Mouse (Mus musculus) layer of hippocampus, adult 18-20 months (tissue): ENCODE data around the gene Preb. TPM values are rescaled to one million over a fixed set of nuclear protein-coding genes. Genes with fewer than 3 reads are reported as not detected.

ENCODE experiments used
- DNase-seq, 2 experiments: peaks; one replicate each; pipeline ENCODE4 v3.0.0; 2022; ENCODE audit warnings: low spot score in 2 of 2
- total RNA-seq, 2 experiments: library from RNA; stranded (reverse); gene quantifications; 2 replicates each; pipeline ENCODE4 v1.2.3; 2021

The Preb gene
- total RNA-seq, 2 experiments from 2014 or later = 119 to 125 TPM

DNA sequence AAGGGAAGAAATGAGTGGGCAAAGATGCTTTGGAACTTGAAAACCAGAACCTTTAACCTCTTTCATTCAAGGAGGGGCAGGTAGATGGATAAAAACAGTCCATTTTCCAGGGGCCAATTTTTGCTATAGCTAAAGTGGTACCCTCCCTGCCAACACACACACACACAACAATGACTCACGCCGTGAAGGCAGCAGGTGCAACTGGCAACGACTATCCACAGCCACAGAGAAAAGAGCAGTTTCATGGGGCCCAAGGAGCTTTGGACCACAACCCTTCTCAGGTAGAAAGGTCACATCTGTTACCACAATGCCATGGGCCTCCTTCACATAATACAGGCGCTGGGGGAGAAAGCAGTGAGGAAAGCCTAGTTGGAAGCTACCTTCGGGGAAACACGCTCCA, 4.4 kb downstream of the Preb start:
- no peak for DNase-seq

DNA sequence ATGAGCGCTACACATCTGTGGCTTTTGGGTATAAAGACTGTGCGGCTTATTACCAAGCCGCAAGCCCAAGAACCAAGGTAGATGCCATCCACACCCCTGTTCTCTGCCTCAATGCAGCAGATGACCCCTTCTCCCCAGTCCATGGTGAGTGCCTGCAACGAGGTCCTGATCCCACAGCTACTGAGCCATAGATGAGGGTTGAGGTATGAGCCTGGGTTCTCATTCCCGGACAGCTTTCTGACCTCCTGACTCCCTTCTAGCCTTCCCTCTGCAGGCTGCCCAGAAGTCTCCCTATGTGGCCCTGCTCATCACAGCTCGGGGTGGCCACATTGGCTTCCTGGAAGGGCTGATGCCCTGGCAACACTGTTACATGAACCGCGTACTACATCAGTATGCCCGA, 5.6 kb downstream of the Preb start:
- DNase-seq = no peak

DNA sequence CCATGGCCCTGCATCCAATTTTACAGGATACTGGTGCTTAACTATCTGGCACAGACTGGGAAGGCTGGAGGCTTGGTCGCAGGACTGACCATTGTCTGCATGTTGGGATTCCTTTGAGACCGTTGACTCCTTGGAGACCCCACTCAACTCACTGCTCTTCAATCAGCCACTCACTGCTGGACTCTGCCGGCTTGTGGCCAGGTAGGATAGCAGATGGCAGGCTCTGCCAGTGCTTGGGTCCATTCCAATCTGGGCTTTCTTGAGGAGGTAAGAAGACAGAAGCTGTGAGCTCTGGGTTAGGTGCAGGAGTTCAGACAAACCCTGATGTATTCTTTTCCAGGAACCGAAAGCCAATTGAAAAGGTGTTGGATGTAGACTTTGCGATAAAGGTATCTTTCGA, 6.1 kb downstream of the Preb start:
- no peak for DNase-seq

DNA sequence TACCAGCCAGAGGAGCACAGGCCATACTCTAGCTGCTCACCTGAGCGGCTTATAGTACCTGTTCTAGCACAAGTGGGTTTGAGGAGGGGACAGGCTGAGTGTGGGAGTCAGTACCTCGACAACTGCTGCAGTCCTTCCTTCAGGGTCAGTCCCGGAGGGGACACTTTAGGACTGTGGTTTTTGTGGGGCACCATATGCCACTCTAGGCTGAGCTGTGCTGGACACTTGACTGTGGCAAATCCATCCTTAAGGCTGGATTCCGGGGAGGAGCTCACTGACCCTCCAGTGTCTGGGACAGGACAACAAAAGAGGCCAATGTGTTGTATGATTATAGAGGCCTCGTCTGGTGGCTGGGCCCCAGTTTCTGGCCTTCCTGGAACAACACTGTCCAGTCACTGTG, 7.6 kb downstream of the Preb start:
- no peak for DNase-seq

DNA sequence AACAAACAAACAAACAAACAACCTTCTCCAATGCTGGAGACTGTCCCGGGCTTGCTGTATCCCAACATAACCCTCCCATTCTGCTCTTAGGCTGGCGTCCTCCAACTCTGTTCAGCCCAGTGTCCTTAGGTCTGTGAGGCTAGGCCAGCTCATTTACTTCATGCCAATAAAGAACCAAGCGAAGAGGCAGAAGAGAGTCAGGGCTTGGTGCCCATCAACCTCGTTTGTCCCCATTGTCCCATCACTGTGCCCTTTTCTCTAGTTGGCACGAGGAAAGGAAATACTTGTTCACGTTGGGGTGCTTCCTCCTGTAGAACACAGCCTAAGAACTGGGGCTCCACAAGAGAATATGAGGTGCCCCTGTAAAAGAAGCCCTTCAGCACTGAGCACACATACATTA, 8.5 kb downstream of the Preb start:
- no peak for DNase-seq

DNA sequence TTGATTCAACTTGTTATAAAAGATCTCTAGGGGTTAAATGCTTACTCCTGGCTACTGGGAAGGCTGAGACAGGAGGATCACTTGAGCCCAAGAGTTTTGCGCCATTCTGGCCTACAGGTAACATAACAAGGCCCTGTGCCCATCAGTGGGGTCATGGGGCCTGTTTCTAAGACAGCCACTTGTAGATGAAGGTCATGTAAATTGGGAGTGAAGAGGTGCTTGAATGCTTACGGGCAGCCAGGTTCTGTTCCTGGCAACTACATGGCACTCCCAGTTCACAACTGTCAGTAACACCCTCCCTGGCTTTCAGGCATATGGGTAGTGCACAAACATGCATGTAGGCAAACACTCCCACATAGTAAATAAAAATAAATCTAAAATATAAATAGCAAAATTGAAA, 9.2 kb downstream of the Preb start:
- no peak for DNase-seq

DNA sequence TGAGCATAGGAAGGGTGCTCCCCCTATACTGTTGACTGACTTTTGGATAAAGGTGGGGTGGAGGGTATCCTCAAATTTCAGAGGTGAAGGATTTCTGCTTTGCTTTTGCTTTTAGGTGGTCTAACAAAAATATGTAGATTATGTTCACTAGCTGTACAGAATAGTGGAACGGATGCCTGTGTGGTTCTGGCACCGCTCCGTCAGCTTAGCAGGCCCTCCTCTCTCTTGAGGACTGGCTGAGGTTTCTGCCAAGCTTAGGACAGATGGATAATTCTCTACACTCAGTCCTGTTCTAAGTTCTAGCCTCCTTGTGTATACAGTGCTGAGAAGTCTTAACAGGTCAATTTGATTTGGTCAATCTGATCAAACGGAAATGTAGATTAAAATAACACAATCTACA, 9.7 kb downstream of the Preb start:
- DNase-seq = no peak

DNA sequence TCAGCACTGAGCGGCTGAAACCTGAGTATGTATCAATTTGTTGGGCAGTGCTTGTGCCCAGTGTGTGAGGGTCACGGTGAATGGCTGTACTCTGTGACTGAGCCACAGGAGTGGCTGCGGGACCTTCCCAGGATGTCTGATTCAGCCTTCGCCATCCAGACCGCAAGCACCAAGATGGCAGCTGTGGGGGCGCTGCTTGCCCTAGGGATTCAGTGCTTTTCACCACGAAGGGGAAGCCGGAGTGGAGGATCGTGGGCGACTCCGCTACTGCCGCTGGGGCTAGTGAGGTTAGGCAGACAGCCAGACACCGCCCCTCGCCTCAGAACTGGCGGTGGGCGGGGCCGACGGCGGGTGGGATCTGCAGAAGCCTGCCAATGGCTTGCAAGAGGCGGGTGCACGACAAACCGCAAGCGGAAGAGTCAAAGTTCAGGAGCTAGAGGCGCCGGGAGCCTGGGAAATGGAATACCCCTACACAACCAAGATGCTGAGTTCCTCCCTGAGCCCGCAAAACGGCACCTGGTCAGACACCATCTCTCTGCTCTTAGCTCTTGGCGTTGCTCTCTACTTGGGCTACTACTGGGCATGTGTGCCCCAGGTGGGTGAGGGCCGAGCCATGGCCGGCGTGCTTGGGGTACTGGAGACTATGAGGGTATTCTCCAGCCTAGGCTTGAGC, 10.4 kb downstream of the Preb start:
- peak; percentile 90 to 94 for DNase-seq

DNA sequence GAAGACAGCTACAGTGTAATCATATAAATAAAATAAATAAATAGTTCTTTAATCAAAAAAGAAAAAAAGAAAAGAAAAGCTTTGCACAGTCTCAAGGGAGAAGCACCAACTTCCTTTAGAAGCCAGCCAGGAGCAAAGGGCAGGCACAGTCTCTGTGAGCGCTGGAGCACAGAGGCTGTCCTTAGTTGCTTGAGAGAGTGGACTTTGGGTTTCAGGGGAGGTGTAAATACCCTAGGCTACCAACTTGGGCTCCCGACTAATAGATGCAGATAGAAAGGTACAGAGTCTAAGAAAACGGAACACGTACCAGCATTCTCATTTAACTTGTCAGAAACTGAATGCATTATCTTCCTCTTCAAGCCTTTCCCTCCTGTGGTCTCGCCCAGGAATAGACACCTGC, 11.5 kb downstream of the Preb start:
- DNase-seq = no peak

DNA sequence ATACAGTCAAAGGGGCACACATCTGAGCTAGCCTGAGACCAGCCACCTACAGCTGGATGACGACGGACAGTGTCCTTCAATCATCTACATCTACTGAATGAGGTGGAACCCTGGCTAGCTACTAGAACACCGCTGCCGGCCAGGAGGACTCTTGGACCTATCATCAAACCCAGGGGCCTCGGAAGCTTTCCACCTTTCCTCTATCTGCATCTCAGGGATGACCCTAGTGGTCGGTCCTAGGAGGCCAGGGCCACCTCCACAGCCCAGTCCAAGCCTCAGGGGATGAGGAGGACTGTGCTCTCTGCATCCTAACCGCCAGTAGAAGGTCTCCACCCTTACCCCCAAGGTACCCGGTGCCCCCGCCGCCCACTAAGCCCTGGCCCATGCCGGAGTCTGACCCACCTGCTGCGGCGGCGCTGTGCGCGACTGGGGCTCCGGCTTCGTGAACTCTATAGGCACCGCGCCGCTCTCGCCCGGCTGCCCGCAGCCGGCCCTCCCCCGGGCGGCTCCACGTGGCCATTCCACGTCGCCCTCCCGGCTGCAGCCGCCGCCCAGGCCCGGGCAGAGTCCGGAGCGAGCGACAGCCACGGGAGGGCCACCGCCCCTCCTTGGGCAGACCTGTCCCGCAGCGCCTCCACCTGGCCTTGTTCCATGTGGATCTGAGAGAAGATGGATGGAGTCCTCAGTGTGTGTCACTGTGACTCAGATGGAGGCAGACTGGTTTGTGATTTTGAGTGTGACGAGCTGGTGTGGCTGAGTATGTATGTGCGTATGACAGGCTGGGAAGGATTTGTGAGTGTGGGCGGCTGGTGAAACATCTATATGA, 15.0 kb downstream of the Preb start, which contains the start of gene Cgref1:
Gene Cgref1 (minus strand): TSS at position 636 of the 826 bp plus-strand sequence.
- DNase-seq = peak; percentile 55 to 73

DNA sequence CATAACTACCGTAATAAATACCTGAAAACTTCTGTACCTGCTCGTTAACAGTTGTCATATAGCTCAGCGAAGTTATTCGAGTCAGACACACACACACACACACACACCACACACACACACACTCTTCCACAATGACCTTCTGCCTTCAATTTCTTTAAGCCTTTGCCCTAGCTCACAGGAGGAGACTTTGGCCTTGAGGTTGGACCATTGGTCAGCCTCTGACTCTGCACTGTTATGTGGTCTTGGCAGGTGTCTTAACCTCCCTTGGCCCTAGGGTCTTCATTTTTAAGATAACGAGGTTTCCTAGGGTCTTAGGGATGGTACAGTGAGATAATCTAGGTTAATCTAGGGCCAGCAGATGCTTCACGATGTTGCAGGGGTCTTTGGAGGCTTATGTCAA, 15.8 kb downstream of the Preb start:
- DNase-seq = no peak

DNA sequence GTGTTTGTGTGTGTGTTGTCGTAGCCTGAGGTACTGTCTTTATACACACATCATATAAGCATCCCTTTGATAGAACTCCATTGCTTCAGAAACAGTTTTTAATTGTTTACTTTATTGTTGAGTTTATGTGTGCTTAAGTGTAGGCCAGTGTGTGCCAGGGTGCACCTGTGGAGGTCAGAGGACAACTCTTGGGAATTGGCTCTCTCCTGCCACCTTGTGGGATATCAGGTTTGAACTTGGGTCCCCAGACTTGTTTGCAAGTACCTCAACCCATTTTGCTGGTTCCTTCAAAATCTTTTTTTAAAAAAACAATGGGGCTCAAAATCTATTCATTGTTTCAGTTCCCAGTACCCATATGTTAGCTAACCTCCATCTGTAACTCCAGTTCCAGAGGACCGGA, 17.2 kb downstream of the Preb start:
- DNase-seq = no peak

DNA sequence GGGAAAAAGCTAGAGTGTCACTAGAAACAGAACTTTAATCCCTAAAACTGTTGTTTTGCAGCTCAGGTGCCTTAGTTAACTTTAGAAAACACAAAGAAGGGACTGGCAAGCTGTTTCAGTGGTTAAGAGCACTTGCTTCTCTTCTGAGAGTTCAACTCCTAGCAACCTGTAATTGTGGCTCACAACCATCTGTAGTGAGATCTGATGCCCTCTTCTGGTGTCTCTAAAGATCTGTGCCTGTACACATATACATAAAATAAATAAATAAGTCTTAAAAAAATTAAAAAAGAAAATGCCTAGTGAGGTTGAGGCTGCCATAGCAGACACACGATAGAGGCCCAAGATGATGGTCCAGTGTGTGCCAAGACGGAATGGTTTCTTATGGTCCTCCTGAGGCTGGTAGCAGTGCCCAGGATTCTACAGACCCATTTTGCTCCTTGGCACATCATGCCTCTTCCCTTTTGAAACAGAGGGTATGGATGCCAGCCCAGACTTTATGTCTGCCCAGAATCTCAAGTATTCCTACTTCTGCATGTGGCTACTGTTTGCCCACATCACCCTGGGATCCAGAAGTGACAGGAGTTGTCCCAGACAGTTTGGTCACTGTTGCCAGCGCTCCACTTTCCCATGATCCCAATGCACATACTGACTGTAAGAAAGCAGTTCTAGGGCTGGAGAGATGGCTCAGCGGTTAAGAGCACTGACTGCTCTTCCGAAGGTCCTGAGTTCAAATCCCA, 25.3 kb downstream of the Preb start:
- no peak for DNase-seq

DNA sequence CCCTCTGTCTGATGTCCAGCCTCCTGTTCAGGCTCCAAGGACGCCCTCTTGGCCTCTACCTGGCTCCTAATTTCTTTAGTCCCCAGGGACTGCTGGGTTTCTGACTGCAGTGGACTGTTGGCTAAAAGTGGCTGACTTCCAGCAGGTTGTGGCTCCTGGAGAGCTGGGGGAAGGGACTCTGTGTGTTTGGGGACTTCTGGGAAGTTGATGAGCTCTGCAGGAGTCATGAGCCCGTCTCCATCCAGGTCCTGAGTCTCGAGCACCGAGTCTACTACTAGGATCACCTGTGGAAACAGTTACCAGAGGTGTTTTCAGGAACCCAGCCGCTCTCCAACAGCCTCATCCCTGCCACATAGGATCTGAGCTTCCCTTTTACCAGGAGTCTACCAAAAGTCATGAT, 26.5 kb downstream of the Preb start:
- DNase-seq = no peak

DNA sequence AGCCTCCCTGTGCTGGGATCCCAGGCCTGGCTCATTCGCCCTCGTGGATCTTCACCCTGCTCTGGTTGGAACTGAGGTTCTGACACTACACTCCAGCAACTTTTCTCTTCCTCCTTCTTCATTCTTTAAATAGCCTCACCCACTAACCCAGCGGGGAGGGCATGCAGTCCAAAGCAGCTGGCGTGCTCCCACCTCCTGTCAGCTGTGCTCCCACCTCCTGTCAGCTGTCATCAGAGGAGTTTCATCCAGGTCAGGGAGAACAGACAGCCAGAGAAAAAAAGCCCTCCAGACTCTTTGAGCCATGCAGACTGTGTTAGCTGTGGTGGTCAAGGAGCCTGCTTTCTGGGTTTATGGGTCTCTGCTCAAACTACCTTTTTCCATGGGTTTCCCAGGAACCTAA, 28.8 kb downstream of the Preb start:
- no peak for DNase-seq

DNA sequence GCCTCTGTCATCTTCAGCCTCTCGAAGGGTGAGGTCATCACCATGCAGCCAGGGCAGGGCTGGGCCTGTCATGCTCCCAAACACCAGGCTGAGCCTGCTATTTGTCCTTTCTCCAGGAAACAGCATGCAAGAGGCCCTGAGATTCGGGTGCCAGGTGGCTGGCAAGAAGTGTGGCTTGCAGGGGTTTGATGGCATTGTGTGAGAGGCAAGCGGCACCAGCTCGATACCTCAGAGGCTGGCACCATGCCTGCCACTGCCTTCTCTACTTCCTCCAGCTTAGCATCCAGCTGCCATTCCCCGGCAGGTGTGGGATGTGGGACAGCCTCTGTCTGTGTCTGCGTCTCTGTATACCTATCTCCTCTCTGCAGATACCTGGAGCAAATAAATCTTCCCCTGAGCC, 29.3 kb downstream of the Preb start:
- no peak for DNase-seq

DNA sequence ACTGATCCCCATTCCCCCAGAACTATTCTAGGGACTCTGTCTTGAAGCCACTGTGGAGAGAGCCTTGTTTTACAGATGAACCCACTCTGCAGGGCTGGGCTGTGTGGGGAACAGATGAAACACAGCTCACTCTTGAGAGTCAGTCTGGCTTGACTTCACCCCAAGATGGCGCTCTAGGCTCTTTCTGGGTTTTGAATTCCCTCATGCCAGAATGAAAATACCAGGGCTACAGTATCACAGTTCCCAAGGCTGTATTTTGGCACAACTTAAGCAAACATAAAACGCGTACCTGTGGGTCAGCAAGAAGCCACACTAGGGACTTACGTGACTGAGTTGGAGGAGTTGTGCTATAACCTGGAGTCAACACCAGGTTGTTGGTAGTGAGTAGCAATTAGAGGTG, 30.0 kb downstream of the Preb start:
- peak; percentile 64 to 91 for DNase-seq

DNA sequence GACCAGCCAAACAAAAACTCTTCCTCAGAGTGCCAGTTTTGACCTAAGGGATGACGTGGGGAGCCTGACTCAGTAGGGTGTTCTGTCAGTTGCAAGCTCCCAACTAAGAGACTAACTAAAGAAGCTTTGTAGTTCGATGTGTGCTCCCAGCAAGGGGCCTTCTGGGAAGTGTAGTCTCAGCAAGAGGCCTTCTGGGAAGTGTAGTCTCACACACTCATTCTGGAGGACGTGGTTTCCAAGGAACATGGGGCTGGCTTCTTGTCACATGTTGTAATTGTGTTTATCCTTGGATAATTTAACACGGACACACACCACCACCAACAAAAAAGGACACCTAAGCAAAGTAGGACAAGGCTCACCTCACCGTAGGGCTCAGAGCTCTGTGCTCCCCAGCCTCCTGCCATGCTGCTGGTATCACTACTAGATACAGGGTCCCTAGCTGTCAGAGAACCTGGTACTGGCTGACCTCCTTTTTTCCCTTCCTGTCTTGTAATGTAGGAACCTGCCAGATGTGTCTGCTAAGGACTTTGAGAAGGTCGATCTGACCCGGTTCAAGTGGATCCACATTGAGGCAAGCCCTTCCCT, 32.1 kb downstream of the Preb start:
- peak in 1 of 2 experiments; percentile 73 for DNase-seq

DNA sequence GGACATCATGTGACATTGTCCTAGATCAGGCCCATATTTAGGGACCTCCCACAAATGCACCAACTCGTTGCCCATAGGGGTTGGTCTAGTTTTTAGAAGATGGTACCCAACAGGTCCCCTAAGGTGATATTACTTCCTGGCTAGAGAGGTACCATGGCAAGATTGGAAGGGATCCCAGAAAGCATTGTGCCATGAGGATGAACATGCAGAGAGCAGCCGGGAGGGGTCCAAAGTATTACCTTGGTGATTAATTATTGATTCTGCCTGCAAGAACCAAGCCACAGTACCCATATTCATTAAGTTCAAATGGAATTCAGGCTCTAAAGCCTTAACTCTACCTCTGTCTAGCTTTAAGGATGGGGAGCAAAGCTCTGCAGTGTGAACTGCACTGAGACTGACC, 34.1 kb downstream of the Preb start:
- DNase-seq = no peak

DNA sequence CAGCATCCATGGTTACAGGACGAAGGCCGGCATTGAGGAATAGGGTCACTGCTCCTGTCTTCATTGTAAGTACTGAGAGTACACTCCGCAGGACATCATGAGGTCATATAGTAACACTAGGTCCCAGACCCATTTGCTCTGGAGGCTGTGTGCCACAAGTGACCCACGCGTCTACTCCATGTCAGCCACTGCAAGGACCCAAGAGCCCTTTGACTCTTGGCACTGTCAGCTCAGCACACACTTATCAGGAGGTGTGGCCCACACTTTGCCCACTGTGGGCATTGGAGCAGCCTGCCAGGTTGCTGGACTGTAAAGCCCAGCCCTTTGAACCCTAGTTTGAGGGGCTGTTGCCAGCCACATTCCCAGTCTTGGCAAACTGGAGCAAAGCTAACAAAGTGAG, 34.9 kb downstream of the Preb start:
- DNase-seq = no peak

DNA sequence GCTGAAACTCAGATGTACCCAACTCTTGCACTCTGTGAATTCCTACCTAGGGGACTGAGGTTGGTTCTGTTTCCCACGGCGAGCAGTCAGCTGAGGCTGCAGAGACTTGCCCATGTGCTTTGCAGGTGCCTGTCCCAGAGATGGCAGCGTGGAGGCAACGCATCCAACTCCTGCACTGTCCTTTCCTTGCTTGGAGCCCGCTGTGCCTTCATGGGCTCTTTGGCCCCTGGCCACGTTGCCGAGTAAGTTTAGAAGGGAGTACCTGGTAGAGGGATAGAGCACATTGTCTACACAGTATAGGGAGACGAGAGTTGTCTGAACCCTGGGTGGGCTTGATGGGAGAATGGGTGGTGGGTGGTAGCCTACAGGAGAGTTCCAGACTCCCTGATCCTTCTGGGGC, 35.5 kb downstream of the Preb start:
- DNase-seq = no peak

DNA sequence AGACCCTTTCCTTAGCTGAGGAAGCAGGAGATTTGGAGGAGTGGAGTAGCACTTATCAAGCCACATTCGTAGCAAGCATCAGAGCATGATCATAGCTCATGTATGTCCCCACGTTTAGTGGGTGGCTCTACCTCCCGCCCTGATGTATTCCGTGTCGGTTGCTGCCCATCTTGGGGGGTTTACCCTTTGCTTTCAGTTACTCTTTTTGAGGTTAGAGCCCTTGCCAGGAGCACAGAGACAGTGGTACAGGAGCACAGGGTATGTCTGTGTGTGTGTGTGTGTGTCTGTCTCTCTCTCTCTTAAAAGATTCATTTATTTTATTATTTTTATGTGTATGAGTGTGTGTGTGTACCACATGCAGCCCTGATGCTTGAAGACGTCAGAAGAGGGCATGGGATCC, 37.0 kb downstream of the Preb start:
- DNase-seq = no peak
